Mouse (Mus musculus): ENCODE measurements around the gene Olfr518. TPM values are rescaled to one million over a fixed set of nuclear protein-coding genes. Genes with fewer than 3 reads are reported as not detected.

The Olfr518 gene
- total RNA-seq (2021): not detected
- long read RNA-seq, experiment 1: 0 reads
- long read RNA-seq, experiment 2: 0 reads

GRCm38 (mm10) chr7:108884906-108885305 lies at the start of gene Olfr518:
Olfr518 (minus strand) TSS chr7:108885006.
- no peak for DNase-seq

DNA sequence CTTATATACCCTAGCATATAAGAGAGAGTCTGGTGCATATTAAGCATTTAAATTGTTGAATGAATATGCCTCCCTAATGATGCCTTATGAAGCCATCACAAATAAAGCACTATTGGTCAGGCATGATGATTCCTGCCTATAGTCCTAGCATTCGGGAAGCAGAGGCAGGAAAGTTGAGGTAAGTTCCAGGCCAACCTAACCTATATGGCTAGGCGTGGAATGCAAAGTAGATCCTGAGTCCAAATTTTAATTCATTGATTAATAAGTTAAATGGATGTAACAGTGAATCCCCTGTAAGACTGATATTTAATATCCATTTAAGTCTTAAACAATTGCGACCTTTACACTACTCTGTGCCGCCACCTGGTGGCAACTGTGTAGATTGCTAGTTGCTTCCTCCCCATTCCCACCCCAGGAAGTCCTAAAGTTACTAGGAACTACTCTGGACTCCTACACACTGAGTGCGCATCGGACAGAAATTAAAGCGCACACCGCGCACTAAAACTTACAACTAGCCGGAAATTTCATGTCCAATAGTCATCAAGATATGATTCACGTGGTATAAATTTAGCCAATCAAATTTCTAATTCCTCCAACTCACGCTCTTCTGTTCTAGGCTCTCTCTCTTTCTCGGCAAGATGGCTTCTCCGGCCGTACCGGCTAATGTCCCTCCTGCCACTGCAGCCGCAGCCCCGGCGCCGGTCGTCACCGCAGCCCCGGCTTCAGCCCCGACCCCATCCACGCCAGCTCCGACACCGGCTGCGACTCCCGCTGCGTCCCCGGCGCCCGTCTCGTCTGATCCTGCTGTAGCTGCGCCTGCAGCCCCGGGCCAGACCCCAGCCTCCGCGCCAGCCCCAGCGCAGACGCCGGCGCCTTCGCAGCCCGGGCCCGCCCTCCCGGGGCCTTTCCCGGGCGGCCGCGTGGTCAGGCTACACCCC lies 49.3 kb upstream of the Olfr518 start, which contains the start of gene Eif3f:
Gene Eif3f (plus strand): TSS at position 624 of the 938 bp plus-strand sequence.
- DNase-seq: peak; percentile 91

DNA sequence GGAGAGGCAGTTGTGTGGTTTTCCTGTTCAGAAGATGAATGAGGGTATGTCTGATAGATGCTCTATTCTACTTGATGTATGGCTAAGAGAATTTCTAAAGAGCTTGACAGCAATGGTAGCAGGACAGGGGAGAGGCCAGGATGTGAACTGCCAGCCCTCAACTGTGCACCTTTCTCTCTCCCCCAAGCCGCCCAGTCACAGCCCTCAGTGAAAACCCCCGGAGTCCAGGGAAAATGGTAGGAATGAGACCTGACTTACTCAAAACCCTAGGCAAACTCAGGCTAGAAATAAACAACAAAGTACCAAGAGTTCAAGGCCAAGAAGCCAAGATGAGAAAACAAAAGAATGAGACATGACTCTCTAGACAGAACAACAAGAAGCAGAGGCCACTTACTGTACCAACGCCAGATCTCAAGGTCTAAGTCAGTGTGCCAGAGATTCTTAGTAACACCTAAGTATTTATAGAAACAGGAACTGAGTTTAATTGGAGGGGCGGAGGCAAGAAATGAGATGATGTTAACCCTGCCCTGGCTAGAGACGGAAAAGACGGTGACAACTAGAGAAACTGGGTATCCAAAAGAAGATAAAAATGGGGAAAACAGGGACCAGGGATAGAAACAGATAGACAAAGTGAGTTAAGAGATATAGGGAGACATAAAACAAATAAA lies 45.1 kb upstream of the Olfr518 start, which contains the start of gene Nlrp10:
Gene Nlrp10 (minus strand): TSS at position 453 of the 668 bp plus-strand sequence.
- no peak for DNase-seq

GRCm38 (mm10) chr7:108928280-108929188 lies 43.7 kb upstream of the Olfr518 start:
- DNase-seq: no peak

- no peak for DNase-seq
Measured at GRCm38 (mm10) chr7:108927043-108927442, 42.2 kb upstream of the Olfr518 start.

GRCm38 (mm10) chr7:108903969-108904368 lies 19.2 kb upstream of the Olfr518 start:
- DNase-seq: no peak

GRCm38 (mm10) chr7:108894320-108894719 lies 9.5 kb upstream of the Olfr518 start, which contains the start of gene Olfr519:
Olfr519 (minus strand) TSS chr7:108894420.
- DNase-seq: no peak

- DNase-seq: no peak
Measured at GRCm38 (mm10) chr7:108872279-108872678, 12.5 kb downstream of the Olfr518 start, which contains the start of gene Olfr517. Olfr517 (minus strand) TSS chr7:108872379.

DNA sequence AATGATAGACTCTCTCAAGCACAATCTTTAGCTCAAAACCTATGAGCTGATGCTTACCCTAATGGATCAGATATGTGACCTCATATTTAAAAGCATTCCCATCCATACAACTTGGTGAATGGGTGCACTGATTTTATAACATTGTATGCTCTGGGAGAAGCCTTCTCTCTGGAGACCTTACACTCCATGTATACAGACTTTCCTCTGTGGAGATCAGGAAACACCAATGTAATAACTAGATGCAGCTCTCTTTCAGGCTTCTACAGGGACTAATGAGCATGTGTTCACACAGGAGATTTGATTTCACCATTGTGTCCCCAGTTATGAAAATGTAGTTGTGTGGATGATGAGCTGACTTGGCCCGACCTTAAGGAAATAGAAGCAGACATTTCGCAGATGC lies 34.4 kb downstream of the Olfr518 start, which contains the start of gene Olfr516:
Gene Olfr516 (minus strand): TSS at position 101 of the 400 bp plus-strand sequence.
- no peak for DNase-seq

Other genes with a start within 250 kb of the Olfr518 start
- not detected for gene Olfr509, start 233.1 kb downstream of the Olfr518 start, total RNA-seq (2021)
- gene Olfr510, start 218.6 kb downstream of the Olfr518 start, total RNA-seq (2021): not detected
- not detected for gene Olfr512, start 171.7 kb downstream of the Olfr518 start, total RNA-seq (2021)
- gene Olfr513, start 134.0 kb downstream of the Olfr518 start, total RNA-seq (2021): not detected
- gene Olfr514, start 59.0 kb downstream of the Olfr518 start, total RNA-seq (2021): not detected
- gene Olfr516, start 34.5 kb downstream of the Olfr518 start, total RNA-seq (2021): not detected
- not detected for gene Olfr517, start 12.6 kb downstream of the Olfr518 start, total RNA-seq (2021)
- gene Olfr519, start 9.4 kb upstream of the Olfr518 start, total RNA-seq (2021): not detected
- gene Nlrp10, start 45.2 kb upstream of the Olfr518 start, total RNA-seq (2021): under 1 TPM; 0.36 to 0.40 TPM
- 100 to 1,000 TPM; 132 to 147 TPM for gene Eif3f, start 49.4 kb upstream of the Olfr518 start, total RNA-seq (2021)
- 10 to 100 TPM; 21.1 to 38.1 TPM for gene Tub, start 65.3 kb upstream of the Olfr518 start, total RNA-seq (2021)
- 10 to 100 TPM; 39.7 to 58.7 TPM for gene Ric3, start 198.3 kb upstream of the Olfr518 start, total RNA-seq (2021)